Mouse (Mus musculus): ENCODE measurements around the gene Eif5a.
"Not testable (repeated sequence)": the region's sequence is repeated elsewhere in the genome, so short reads cannot be mapped to it uniquely, and the experiment has no call there.

The Eif5a gene

GRCm38 (mm10) chr11:69922012-69922756 is 426 bp upstream of the Eif5a start:
- no peak for DNase-seq (ENCODE audit: low spot score in 2 of 2)

- peak in 1 of 2 experiments; percentile 61 for DNase-seq (ENCODE audit: low spot score in 2 of 2)
Measured at GRCm38 (mm10) chr11:69920266-69921031, 1.3 kb downstream of the Eif5a start.

- peak in 1 of 2 experiments; percentile 36 for DNase-seq (ENCODE audit: low spot score in 2 of 2)
Measured at GRCm38 (mm10) chr11:69919661-69920265, 2.0 kb downstream of the Eif5a start.

- DNase-seq (ENCODE audit: low spot score in 2 of 2): no peak
Measured at GRCm38 (mm10) chr11:69919053-69919452, 2.7 kb downstream of the Eif5a start.

- DNase-seq (ENCODE audit: low spot score in 2 of 2): no peak
Measured at GRCm38 (mm10) chr11:69918118-69918517, 3.6 kb downstream of the Eif5a start.

GRCm38 (mm10) chr11:69917379-69917948 is 4.3 kb downstream of the Eif5a start:
- DNase-seq (ENCODE audit: low spot score in 2 of 2): no peak

- not testable (repeated sequence) for DNase-seq (ENCODE audit: low spot score in 2 of 2)
Measured at GRCm38 (mm10) chr11:69916652-69917378, 4.9 kb downstream of the Eif5a start.

- DNase-seq (ENCODE audit: low spot score in 2 of 2): no peak
Measured at GRCm38 (mm10) chr11:69915667-69916627, 5.8 kb downstream of the Eif5a start.

GRCm38 (mm10) chr11:69914917-69915430 is 6.8 kb downstream of the Eif5a start:
- no peak for DNase-seq (ENCODE audit: low spot score in 2 of 2)

GRCm38 (mm10) chr11:69914372-69914764 is 7.4 kb downstream of the Eif5a start:
- DNase-seq (ENCODE audit: low spot score in 2 of 2): no peak

- peak; percentile 80 to 92 for DNase-seq (ENCODE audit: low spot score in 2 of 2)
Measured at GRCm38 (mm10) chr11:69913554-69914371, 8.0 kb downstream of the Eif5a start, which contains the start of gene Gps2. Gps2 (plus strand) TSS chr11:69913888.

GRCm38 (mm10) chr11:69912716-69913530 is 8.8 kb downstream of the Eif5a start:
- no peak for DNase-seq (ENCODE audit: low spot score in 2 of 2)

GRCm38 (mm10) chr11:69911701-69912100 is 10.1 kb downstream of the Eif5a start:
- DNase-seq (ENCODE audit: low spot score in 2 of 2): no peak

- no peak for DNase-seq (ENCODE audit: low spot score in 2 of 2)
Measured at GRCm38 (mm10) chr11:69910781-69911560, 10.8 kb downstream of the Eif5a start.

- DNase-seq (ENCODE audit: low spot score in 2 of 2): no peak
Measured at GRCm38 (mm10) chr11:69910177-69910576, 11.6 kb downstream of the Eif5a start.

GRCm38 (mm10) chr11:69909174-69909573 is 12.6 kb downstream of the Eif5a start:
- no peak for DNase-seq (ENCODE audit: low spot score in 2 of 2)

GRCm38 (mm10) chr11:69908645-69909044 is 13.1 kb downstream of the Eif5a start:
- no peak for DNase-seq (ENCODE audit: low spot score in 2 of 2)

Measured in cerebellum, postnatal 4 days (tissue).